Mouse (Mus musculus) CH12.LX (cell line): ENCODE results near the gene Sema5b. TPM values are rescaled to one million over a fixed set of nuclear protein-coding genes. Genes with fewer than 3 reads are reported as not detected.

Source experiments
- DNase-seq: peaks from one replicate; pipeline ENCODE4 v3.0.0-alpha.2; 2013; ENCODE audit errors: extremely low read depth
- H3K27ac ChIP-seq: 2 replicates; pipeline ENCODE4 v1.5.1; 2012; ENCODE audit warnings: low read depth, mild to moderate bottlenecking, control low read depth, moderate library complexity; ENCODE audit not compliant: insufficient read depth
- H3K27me3 ChIP-seq: replicated peaks from 2 replicates; pipeline ENCODE3; 2012; ENCODE audit warnings: inconsistent platforms
- H3K36me3 ChIP-seq, 2 experiments: replicated peaks in 1 of 2; 2 replicates each; pipeline versions ENCODE3 to v1.6.1; 2012; ENCODE audit warnings: inconsistent platforms in 1 of 2, low read length in 1 of 2, mild to moderate bottlenecking in 1 of 2, mixed read lengths in 1 of 2, moderate library complexity in 1 of 2; ENCODE audit not compliant: control insufficient read depth in 1 of 2, insufficient read depth in 1 of 2
- H3K4me1 ChIP-seq, 2 experiments: 2 replicates each; pipeline ENCODE4 v1.6.1; 2012; ENCODE audit warnings: inconsistent platforms in 1 of 2, moderate library complexity in 1 of 2; ENCODE audit not compliant: insufficient read depth in 2 of 2, control insufficient read depth in 1 of 2
- H3K4me2 ChIP-seq: 2 replicates; pipeline ENCODE4 v1.6.1; 2012; ENCODE audit warnings: low read depth, mild to moderate bottlenecking, control low read depth; ENCODE audit not compliant: poor library complexity, insufficient read depth, severe bottlenecking
- H3K4me3 ChIP-seq, 3 experiments: fragments of 150-350 bp in 1 of 3; sonication (generic) in 1 of 3; replicated peaks in 1 of 3; 2 replicates each; pipeline versions ENCODE3 to v1.5.1; 2011 to 2012; ENCODE audit warnings: low read depth in 2 of 3, low read length in 2 of 3, mild to moderate bottlenecking in 2 of 3, moderate library complexity in 2 of 3, control low read depth in 1 of 3, improper control_type of control experiment in 1 of 3, inconsistent platforms in 1 of 3, mixed read lengths in 1 of 3; ENCODE audit not compliant: poor library complexity in 1 of 3
- H3K79me2 ChIP-seq: replicated peaks from 2 replicates; pipeline ENCODE4 v1.6.1; 2012; ENCODE audit warnings: mild to moderate bottlenecking, moderate library complexity; ENCODE audit not compliant: control insufficient read depth, poor library complexity, insufficient read depth, severe bottlenecking; ENCODE audit errors: extremely low read depth
- H3K9ac ChIP-seq: 2 replicates; pipeline ENCODE4 v1.6.1; 2012; ENCODE audit warnings: low read depth, mild to moderate bottlenecking, control low read depth, moderate library complexity; ENCODE audit not compliant: insufficient read depth
- H3K9me3 ChIP-seq: replicated peaks from 2 replicates; pipeline ENCODE3; 2012; ENCODE audit warnings: low read length, inconsistent platforms, mixed read lengths
- CHD1 ChIP-seq: IDR thresholded peaks from 2 replicates; pipeline ENCODE4 v1.6.1; 2012; ENCODE audit warnings: low read depth, low read length, improper control_type of control experiment, inconsistent platforms
- CHD2 ChIP-seq: IDR thresholded peaks from 2 replicates; pipeline ENCODE4 v1.6.1; 2011; ENCODE audit warnings: low read length, improper control_type of control experiment
- ELF1 ChIP-seq: IDR thresholded peaks from 2 replicates; pipeline ENCODE4 v1.6.1; 2014; ENCODE audit warnings: low read depth, mild to moderate bottlenecking, inconsistent platforms, low read length, improper control_type of control experiment
- EP300 ChIP-seq: IDR thresholded peaks from 2 replicates; pipeline ENCODE4 v1.6.1; 2011; ENCODE audit warnings: low read length, improper control_type of control experiment
- ETS1 ChIP-seq: conservative IDR thresholded peaks from 2 replicates; pipeline ENCODE4 v1.6.1; 2012; ENCODE audit warnings: low read depth, mild to moderate bottlenecking, inconsistent platforms, low read length, improper control_type of control experiment, moderate library complexity
- GABPA ChIP-seq: IDR thresholded peaks from 2 replicates; pipeline ENCODE4 v1.6.1; 2012; ENCODE audit warnings: low read depth, low read length, improper control_type of control experiment, inconsistent platforms; ENCODE audit not compliant: insufficient replicate concordance
- HCFC1 ChIP-seq: IDR thresholded peaks from 2 replicates; pipeline ENCODE4 v1.6.1; 2012; ENCODE audit warnings: low read depth, mild to moderate bottlenecking, inconsistent platforms, low read length, improper control_type of control experiment
- IRF4 ChIP-seq: IDR thresholded peaks from 2 replicates; pipeline ENCODE4 v1.6.1; 2014; ENCODE audit warnings: low read depth, mild to moderate bottlenecking, inconsistent platforms, low read length, improper control_type of control experiment
- KAT2A ChIP-seq: IDR thresholded peaks from 2 replicates; pipeline ENCODE4 v1.6.1; 2012; ENCODE audit warnings: low read length, improper control_type of control experiment, inconsistent platforms; ENCODE audit not compliant: insufficient replicate concordance
- MAFK ChIP-seq: IDR thresholded peaks from 2 replicates; pipeline ENCODE4 v1.6.1; 2011; ENCODE audit warnings: low read length, improper control_type of control experiment; ENCODE audit not compliant: insufficient replicate concordance
- MAX ChIP-seq: IDR thresholded peaks from 2 replicates; pipeline ENCODE4 v1.6.1; 2011; ENCODE audit warnings: low read length, improper control_type of control experiment
- MAZ ChIP-seq: IDR thresholded peaks from 2 replicates; pipeline ENCODE4 v1.6.1; 2012; ENCODE audit warnings: low read depth, mild to moderate bottlenecking, inconsistent platforms, low read length, improper control_type of control experiment, moderate library complexity
- MEF2A ChIP-seq: IDR thresholded peaks from 2 replicates; pipeline ENCODE4 v1.6.1; 2014; ENCODE audit warnings: low read depth, mild to moderate bottlenecking, inconsistent platforms, low read length, improper control_type of control experiment, borderline replicate concordance
- MXI1 ChIP-seq: IDR thresholded peaks from 2 replicates; pipeline ENCODE4 v1.6.1; 2011; ENCODE audit warnings: mild to moderate bottlenecking, low read depth, low read length, improper control_type of control experiment
- MYC ChIP-seq: IDR thresholded peaks from 2 replicates; pipeline ENCODE4 v1.6.1; 2011; ENCODE audit warnings: low read depth, mild to moderate bottlenecking, improper control_type of control experiment, low read length
- NRF1 ChIP-seq: IDR thresholded peaks from 2 replicates; pipeline ENCODE4 v1.6.1; 2014; ENCODE audit warnings: low read depth, mild to moderate bottlenecking, inconsistent platforms, low read length, improper control_type of control experiment, moderate library complexity
- PAX5 ChIP-seq: IDR thresholded peaks from 2 replicates; pipeline ENCODE4 v1.6.1; 2012; ENCODE audit warnings: low read length, inconsistent platforms, mixed read lengths
- POLR2AphosphoS2 ChIP-seq: IDR thresholded peaks from 2 replicates; pipeline ENCODE4 v1.6.1; 2011; ENCODE audit warnings: low read depth, low read length, improper control_type of control experiment
- RAD21 ChIP-seq: IDR thresholded peaks from 2 replicates; pipeline ENCODE4 v1.6.1; 2011; ENCODE audit warnings: low read depth, mild to moderate bottlenecking, low read length, improper control_type of control experiment, moderate library complexity
- RCOR1 ChIP-seq: conservative IDR thresholded peaks from 2 replicates; pipeline ENCODE4 v1.6.1; 2012; ENCODE audit warnings: low read depth, mild to moderate bottlenecking, inconsistent platforms, low read length, improper control_type of control experiment
- SIN3A ChIP-seq: IDR thresholded peaks from 2 replicates; pipeline ENCODE4 v1.6.1; 2012; ENCODE audit warnings: low read length, improper control_type of control experiment, inconsistent platforms
- SMC3 ChIP-seq: IDR thresholded peaks from 2 replicates; pipeline ENCODE4 v1.6.1; 2011; ENCODE audit warnings: low read depth, low read length, improper control_type of control experiment
- TCF12 ChIP-seq: IDR thresholded peaks from 2 replicates; pipeline ENCODE4 v1.6.1; 2014; ENCODE audit warnings: low read depth, mild to moderate bottlenecking, inconsistent platforms, low read length, improper control_type of control experiment
- UBTF ChIP-seq: IDR thresholded peaks from 2 replicates; pipeline ENCODE4 v1.6.1; 2012; ENCODE audit warnings: low read depth, mild to moderate bottlenecking, inconsistent platforms, low read length, improper control_type of control experiment, moderate library complexity
- USF1 ChIP-seq: IDR thresholded peaks from 2 replicates; pipeline ENCODE4 v1.6.1; 2014; ENCODE audit warnings: low read depth, mild to moderate bottlenecking, inconsistent platforms, low read length, improper control_type of control experiment
- USF2 ChIP-seq: conservative IDR thresholded peaks from 2 replicates; pipeline ENCODE4 v1.6.1; 2011; ENCODE audit warnings: low read depth, low read length, improper control_type of control experiment
- ZKSCAN1 ChIP-seq: IDR thresholded peaks from 2 replicates; pipeline ENCODE4 v1.6.1; 2012; ENCODE audit warnings: low read depth, inconsistent platforms, low read length, improper control_type of control experiment, borderline replicate concordance
- ZMIZ1 ChIP-seq: IDR thresholded peaks from 2 replicates; pipeline ENCODE4 v1.6.1; 2012; ENCODE audit warnings: low read depth, mild to moderate bottlenecking, inconsistent platforms, low read length, improper control_type of control experiment
- ZNF384 ChIP-seq: IDR thresholded peaks from 2 replicates; pipeline ENCODE4 v1.6.1; 2012; ENCODE audit warnings: low read depth, low read length, improper control_type of control experiment, inconsistent platforms
- dilution Hi-C: fragments of 300-500 bp; cut with MboI; formaldehyde crosslinking; loops from 2 replicates; pipeline ENCODE4 v1.14.3; 2020; ENCODE audit warnings: low sequenced_read_pairs; ENCODE audit not compliant: extremely low pct_unique_long_range_greater_than_20kb, extremely low pct_ligation_motif_present
- in situ Hi-C: fragments of 300-500 bp; cut with MboI; formaldehyde crosslinking; loops from 3 replicates; pipeline ENCODE4 v1.14.3; 2019; ENCODE audit warnings: low sequenced_read_pairs, low pct_ligation_motif_present, low pct_unique_long_range_greater_than_20kb, mixed read lengths
- polyA plus RNA-seq: library from polyadenylated mRNA; unstranded; fragments of >175 nt; gene quantifications from 2 replicates; pipeline ENCODE4 v1.2.1, GENCODE M21; 2012; ENCODE audit warnings: low read depth; ENCODE audit not compliant: insufficient read length
- total RNA-seq, 2 experiments: library from RNA; depleted of rRNA; stranded (reverse); fragments of 300-350 nt in 1 of 2; fragments of >200 nt in 1 of 2; gene quantifications; 2 replicates each; pipeline ENCODE4 v1.2.3; 2012 to 2014

Gene Sema5b
- total and polyA plus RNA-seq, 3 experiments = 0.04 TPM; not detected in 2

DNA sequence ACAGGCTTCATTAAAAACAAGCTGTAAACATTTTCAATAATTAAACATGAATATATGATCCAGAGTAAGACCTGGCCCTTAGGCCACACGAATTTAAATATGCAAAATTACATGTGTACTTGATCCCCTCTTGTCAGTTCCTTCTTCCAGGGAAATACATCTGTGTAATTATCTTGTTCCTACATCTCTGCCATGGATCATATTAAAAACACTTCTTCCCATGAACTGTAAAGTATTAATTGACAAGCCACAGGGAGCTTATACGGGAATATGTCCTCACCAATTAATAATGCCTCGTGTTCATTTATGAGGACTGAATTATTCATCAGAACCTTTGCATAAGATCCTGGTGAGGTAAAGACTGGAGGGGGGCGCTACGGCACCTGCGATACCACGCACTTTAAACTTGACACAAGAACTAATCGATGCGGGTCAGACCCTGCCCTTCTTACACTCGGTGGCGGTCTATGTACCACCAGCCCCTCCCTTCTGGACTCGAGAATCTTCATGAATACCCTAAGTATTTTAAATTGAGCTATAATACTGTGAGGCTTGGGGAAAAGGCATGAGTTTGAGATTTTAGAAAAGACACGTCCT is 153.4 kb downstream of the Sema5b start:
- TF ChIP-seq TCF12 (no peak), GABPA (no peak), MYC (no peak), IRF4 (no peak), MAX (no peak), POLR2AphosphoS2 (no peak), PAX5 (no peak), USF2 (no peak), MAZ (no peak), CHD2 (no peak), ZNF384 (no peak), ELF1 (no peak), RCOR1 (no peak), EP300 (no peak)
- Histone ChIP-seq H3K27ac (no peak overlapping the region), H3K9me3 (no peaks in the 10 kb centered on the region), H3K4me3 (no peak overlapping the region), H3K4me2 (no peak overlapping the region), H3K9ac (no peak overlapping the region), H3K4me1 (peaks cover 13 to 23% of the 10 kb centered on the region in 2 experiments), H3K36me3 (peaks cover 9 to 22% of the 10 kb centered on the region in 2 experiments), H3K27me3 (no peaks in the 10 kb centered on the region), H3K79me2 (no peaks in the 10 kb centered on the region; the same call in 1 of the 2 replicates)
- in situ Hi-C loops = no loop called here
- dilution Hi-C loops = no loop called here
- DNase-seq = no peak

DNA sequence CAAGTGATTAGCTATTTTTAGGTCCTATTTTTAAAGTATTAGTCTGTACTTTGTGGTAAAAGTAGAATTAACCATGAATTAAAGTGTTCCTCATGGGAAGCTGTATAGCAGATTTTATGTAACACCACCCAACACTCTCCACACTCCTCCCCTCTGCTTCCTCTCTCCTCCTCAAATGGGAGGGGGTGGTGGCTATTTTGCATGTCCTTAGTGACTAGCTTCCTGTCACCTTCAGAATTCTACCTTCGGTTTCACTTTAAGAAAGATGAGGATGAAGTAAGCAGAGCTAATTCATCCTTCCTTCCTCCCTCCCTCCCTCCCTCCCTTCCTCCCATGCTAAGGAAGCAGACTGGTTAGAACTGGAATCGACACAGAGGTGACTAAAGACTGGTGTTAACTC is 155.2 kb downstream of the Sema5b start:
- Histone ChIP-seq H3K36me3 (peaks cover 16 to 37% of the 10 kb centered on the region in 2 experiments), H3K9ac (peak overlapping the region; percentile 84), H3K4me1 (peaks cover 13 to 23% of the 10 kb centered on the region in 2 experiments), H3K4me3 (peak overlapping the region; percentile 76 to 94 (median 82)), H3K4me2 (peak overlapping the region; percentile 98; the same call in 1 of the 2 replicates), H3K27ac (peak overlapping the region; percentile 25; the same call in 1 of the 2 replicates), H3K79me2 (no peaks in the 10 kb centered on the region; the same call in 1 of the 2 replicates), H3K9me3 (no peaks in the 10 kb centered on the region), H3K27me3 (no peaks in the 10 kb centered on the region)
- dilution Hi-C loops (no loop called here), in situ Hi-C loops (no loop called here)
- peak; percentile 92 for DNase-seq
- TF ChIP-seq CHD1 (no peak), MXI1 (peak; percentile 48; the same call in 1 of the 2 replicates), USF2 (no peak), POLR2AphosphoS2 (no peak), GABPA (no peak), MAFK (no peak), USF1 (no peak), RAD21 (no peak), HCFC1 (peak; percentile 69), UBTF (no peak), NRF1 (no peak), PAX5 (no peak), ZNF384 (no peak), ETS1 (peak; percentile 75), SIN3A (peak; percentile 80), ZMIZ1 (no peak; the same call in 1 of the 2 replicates), SMC3 (no peak), ELF1 (peak; percentile 73), MEF2A (0 out of 2 replicates have a peak, but pooled peaks have one; percentile 59), KAT2A (no peak), IRF4 (peak; percentile 36; the same call in 1 of the 2 replicates), ZKSCAN1 (no peak), EP300 (peak; percentile 45; the same call in 1 of the 2 replicates), MAX (0 out of 2 replicates have a peak, but pooled peaks have one; percentile 25), RCOR1 (no peak)
